Mouse (Mus musculus) myocyte (in vitro differentiated cells): ENCODE data around the gene Zfp423. TPM values are rescaled to one million over a fixed set of nuclear protein-coding genes. Genes with fewer than 3 reads are reported as not detected.

Experiments
- H3K27me3 ChIP-seq: one replicate; pipeline ENCODE4 v1.6.1; 2011; ENCODE audit not compliant: control insufficient read depth, insufficient read depth, insufficient read length
- H3K36me3 ChIP-seq: one replicate; pipeline ENCODE4 v1.6.1; 2011; ENCODE audit not compliant: control insufficient read depth, insufficient read depth
- H3K4me2 ChIP-seq: one replicate; pipeline ENCODE4 v1.6.1; 2011; ENCODE audit warnings: low read depth, control low read depth
- H3K4me3 ChIP-seq: one replicate; pipeline ENCODE4 v1.5.1; 2011; ENCODE audit warnings: mild to moderate bottlenecking, control low read depth, moderate library complexity
- H3K79me2 ChIP-seq: one replicate; pipeline ENCODE4 v1.6.1; 2011; ENCODE audit not compliant: control insufficient read depth, insufficient read depth
- H3ac ChIP-seq: one replicate; pipeline ENCODE4 v1.6.1; 2011; ENCODE audit not compliant: control insufficient read depth, insufficient read length
- CEBPB ChIP-seq: IDR thresholded peaks from 2 replicates; pipeline ENCODE4 v1.6.1; 2011; ENCODE audit warnings: mild to moderate bottlenecking, moderate library complexity; ENCODE audit not compliant: poor library complexity, insufficient read depth, severe bottlenecking
- E2F4 ChIP-seq: IDR thresholded peaks from one replicate; pipeline ENCODE4 v1.6.1; 2011; ENCODE audit warnings: mild to moderate bottlenecking, control low read depth, moderate library complexity; ENCODE audit not compliant: insufficient read depth
- MAX ChIP-seq: IDR thresholded peaks from one replicate; pipeline ENCODE4 v1.6.1; 2011; ENCODE audit warnings: low read depth, mild to moderate bottlenecking, control low read depth
- MYOD1 ChIP-seq, 3 experiments: IDR thresholded peaks; one replicate each; pipeline ENCODE4 v1.6.1; 2011; ENCODE audit warnings: control low read depth in 2 of 3, low read depth in 2 of 3, mild to moderate bottlenecking in 2 of 3, moderate library complexity in 1 of 3; ENCODE audit not compliant: insufficient read length in 2 of 3, control insufficient read depth in 1 of 3
- MYOG ChIP-seq, 3 experiments: IDR thresholded peaks; one replicate each; pipeline ENCODE4 v1.6.1; 2011; ENCODE audit warnings: control low read depth in 2 of 3, low read depth in 2 of 3, mild to moderate bottlenecking in 2 of 3; ENCODE audit not compliant: insufficient read length in 2 of 3, control insufficient read depth in 1 of 3, insufficient read depth in 1 of 3
- POLR2A ChIP-seq: IDR thresholded peaks from one replicate; pipeline ENCODE4 v1.6.1; 2011; ENCODE audit warnings: low read depth, mild to moderate bottlenecking, control low read depth, moderate library complexity; ENCODE audit not compliant: insufficient read length
- POLR2AphosphoS2 ChIP-seq: IDR thresholded peaks from one replicate; pipeline ENCODE4 v1.6.1; 2011; ENCODE audit warnings: low read depth, control low read depth; ENCODE audit not compliant: insufficient read length
- REST ChIP-seq: IDR thresholded peaks from one replicate; pipeline ENCODE4 v1.6.1; 2011; ENCODE audit warnings: mild to moderate bottlenecking, control low read depth, moderate library complexity; ENCODE audit not compliant: insufficient read depth, insufficient read length
- SRF ChIP-seq: IDR thresholded peaks from one replicate; pipeline ENCODE4 v1.6.1; 2011; ENCODE audit warnings: low read depth; ENCODE audit not compliant: control insufficient read depth, insufficient read length
- TCF12 ChIP-seq: IDR thresholded peaks from one replicate; pipeline ENCODE4 v1.6.1; 2011; ENCODE audit warnings: mild to moderate bottlenecking, control low read depth; ENCODE audit not compliant: poor library complexity, insufficient read depth, severe bottlenecking
- TCF3 ChIP-seq: IDR thresholded peaks from one replicate; pipeline ENCODE4 v1.6.1; 2011; ENCODE audit warnings: low read depth, control low read depth; ENCODE audit not compliant: insufficient read length
- USF1 ChIP-seq: IDR thresholded peaks from one replicate; pipeline ENCODE4 v1.6.1; 2011; ENCODE audit warnings: low read depth, mild to moderate bottlenecking, control low read depth, moderate library complexity
- polyA plus RNA-seq: library from polyadenylated mRNA; unstranded; fragments of >200 nt; fragmentation: generic; extraction: Trizol; gene quantifications from one replicate; pipeline ENCODE4 v1.2.1, GENCODE M21; 2012; ENCODE audit warnings: missing spikeins

Gene Zfp423
- polyA plus RNA-seq, 1 experiment: 0.04 TPM

- Histone ChIP-seq H3ac (no peak overlapping the region), H3K4me2 (no peak overlapping the region), H3K27me3 (no peaks in the 10 kb centered on the region), H3K36me3 (no peaks in the 10 kb centered on the region), H3K79me2 (no peaks in the 10 kb centered on the region), H3K4me3 (no peak overlapping the region)
- no peak for TF ChIP-seq E2F4
- no peak for TF ChIP-seq MYOG (IDR thresholded peaks at IDR 0.05; ENCODE audit: control insufficient read depth in 1 of 3, insufficient read depth in 1 of 3, insufficient read length in 2 of 3, low read depth in 2 of 3)
- no peak for TF ChIP-seq POLR2AphosphoS2
- TF ChIP-seq SRF: no peak
- no peak for TF ChIP-seq TCF3
- no peak for TF ChIP-seq MAX
- no peak for TF ChIP-seq USF1
- no peak for TF ChIP-seq POLR2A
These were observed 279.9 kb downstream of the Zfp423 start for GRCm38 (mm10) chr8:87679431-87680003.

- Histone ChIP-seq H3K36me3 (no peaks in the 10 kb centered on the region), H3K4me2 (no peak overlapping the region), H3K79me2 (no peaks in the 10 kb centered on the region), H3K27me3 (no peaks in the 10 kb centered on the region), H3K4me3 (no peak overlapping the region), H3ac (no peak overlapping the region)
- TF ChIP-seq REST (no peak), MYOD1 (IDR thresholded peaks at IDR 0.05; ENCODE audit: control insufficient read depth in 1 of 3, insufficient read length in 2 of 3, low read depth in 2 of 3) (no peak), USF1 (no peak), SRF (no peak), MYOG (IDR thresholded peaks at IDR 0.05; ENCODE audit: control insufficient read depth in 1 of 3, insufficient read depth in 1 of 3, insufficient read length in 2 of 3, low read depth in 2 of 3) (no peak)
These were observed 284.0 kb downstream of the Zfp423 start for GRCm38 (mm10) chr8:87675411-87675810.

- no peak overlapping the region for H3ac ChIP-seq
- H3K27me3 ChIP-seq: no peaks in the 10 kb centered on the region
- no peak overlapping the region for H3K4me2 ChIP-seq
- no peaks in the 10 kb centered on the region for H3K36me3 ChIP-seq
- H3K4me3 ChIP-seq: no peak overlapping the region
- no peaks in the 10 kb centered on the region for H3K79me2 ChIP-seq
- TF ChIP-seq MYOD1 (IDR thresholded peaks at IDR 0.05; ENCODE audit: control insufficient read depth in 1 of 3, insufficient read length in 2 of 3, low read depth in 2 of 3) (no peak), REST (no peak), TCF12 (no peak), POLR2AphosphoS2 (no peak), POLR2A (no peak), SRF (no peak), TCF3 (no peak)
These were observed 285.2 kb downstream of the Zfp423 start for GRCm38 (mm10) chr8:87674157-87674556.

GRCm38 (mm10) chr8:87672214-87672613 is 287.2 kb downstream of the Zfp423 start:
- TF ChIP-seq SRF: no peak
- TF ChIP-seq POLR2AphosphoS2: no peak
- no peak for TF ChIP-seq MYOD1 (IDR thresholded peaks at IDR 0.05; ENCODE audit: control insufficient read depth in 1 of 3, insufficient read length in 2 of 3, low read depth in 2 of 3)
- Histone ChIP-seq H3ac (no peak overlapping the region), H3K27me3 (no peaks in the 10 kb centered on the region), H3K4me2 (no peak overlapping the region), H3K4me3 (no peak overlapping the region), H3K36me3 (no peaks in the 10 kb centered on the region), H3K79me2 (no peaks in the 10 kb centered on the region)

- Histone ChIP-seq H3K36me3 (no peaks in the 10 kb centered on the region), H3K4me2 (no peak overlapping the region), H3ac (no peak overlapping the region), H3K4me3 (no peak overlapping the region), H3K79me2 (no peaks in the 10 kb centered on the region), H3K27me3 (no peaks in the 10 kb centered on the region)
- TF ChIP-seq SRF (no peak), TCF3 (no peak), REST (no peak), POLR2A (no peak), USF1 (no peak), MYOD1 (IDR thresholded peaks at IDR 0.05; ENCODE audit: control insufficient read depth in 1 of 3, insufficient read length in 2 of 3, low read depth in 2 of 3) (no peak), TCF12 (no peak), MYOG (IDR thresholded peaks at IDR 0.05; ENCODE audit: control insufficient read depth in 1 of 3, insufficient read depth in 1 of 3, insufficient read length in 2 of 3, low read depth in 2 of 3) (no peak), CEBPB (no peak), MAX (no peak), POLR2AphosphoS2 (no peak), E2F4 (no peak)
These were observed 288.0 kb downstream of the Zfp423 start for GRCm38 (mm10) chr8:87671209-87671970.
